Mouse (Mus musculus): ENCODE data around the gene Kcne2.

GRCm38 (mm10) chr16:92324309-92325061 is 32.3 kb downstream of the Kcne2 start:
- TF ChIP-seq CTCF (IDR thresholded peaks at IDR 0.05; ENCODE audit: extremely low read depth, insufficient read depth, low read length) (no peak), POLR2A (IDR thresholded peaks at IDR 0.05; ENCODE audit: extremely low read depth, insufficient read depth, low read length) (no peak)

Data from cortical plate, adult 2 months (tissue).